Mouse (Mus musculus) frontal cortex, postnatal 25 days (tissue): ENCODE data around the gene AC140267.1.

Experiments
- DNase-seq, 2 experiments: peaks; one replicate each; pipeline ENCODE4 v3.0.0; 2022; ENCODE audit warnings: low spot score in 2 of 2

AC140267.1 gene

DNA sequence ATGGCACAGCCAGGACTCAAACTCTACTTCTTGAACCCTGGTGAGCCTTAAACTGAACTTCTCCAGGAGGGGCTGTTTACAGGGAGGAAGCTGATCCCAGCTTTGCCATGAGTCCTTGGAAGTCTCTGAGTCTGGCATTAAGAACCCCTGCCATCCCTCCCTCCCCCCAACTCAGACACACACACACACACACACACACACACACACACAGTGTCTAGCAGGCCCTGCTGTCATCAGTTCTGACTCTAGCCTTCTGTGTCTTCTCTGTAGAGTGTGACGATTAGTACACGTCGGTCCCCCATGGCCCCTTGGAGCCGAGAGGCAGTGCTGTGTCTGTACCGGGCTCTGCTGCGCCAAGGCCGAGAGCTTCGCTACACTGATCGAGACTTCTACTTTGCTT lies at the start of gene AC140267.1:
Gene AC140267.1 (plus strand): TSS at position 301 of the 400 bp plus-strand sequence.
- no peak for DNase-seq

DNA sequence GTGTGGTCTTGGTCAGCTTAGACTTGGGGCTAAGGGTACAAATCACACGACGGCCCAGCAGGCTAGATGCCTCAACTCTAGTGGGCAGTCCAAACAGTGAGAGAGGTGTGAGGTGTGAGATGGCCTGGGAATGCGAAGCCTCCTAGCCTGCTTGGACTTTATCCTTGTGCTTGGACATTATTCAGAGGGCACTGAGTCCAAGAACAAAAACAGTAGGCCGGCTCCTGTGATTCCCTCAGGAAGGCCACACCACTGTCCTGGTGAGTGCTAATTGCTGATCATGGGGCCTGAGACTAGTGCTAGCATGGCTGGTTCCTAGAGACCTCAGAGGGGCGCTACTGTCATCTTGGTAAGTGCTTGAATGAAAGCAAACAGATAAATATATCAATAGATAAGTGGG lies 46.7 kb upstream of the AC140267.1 start:
- DNase-seq, result no peak

DNA sequence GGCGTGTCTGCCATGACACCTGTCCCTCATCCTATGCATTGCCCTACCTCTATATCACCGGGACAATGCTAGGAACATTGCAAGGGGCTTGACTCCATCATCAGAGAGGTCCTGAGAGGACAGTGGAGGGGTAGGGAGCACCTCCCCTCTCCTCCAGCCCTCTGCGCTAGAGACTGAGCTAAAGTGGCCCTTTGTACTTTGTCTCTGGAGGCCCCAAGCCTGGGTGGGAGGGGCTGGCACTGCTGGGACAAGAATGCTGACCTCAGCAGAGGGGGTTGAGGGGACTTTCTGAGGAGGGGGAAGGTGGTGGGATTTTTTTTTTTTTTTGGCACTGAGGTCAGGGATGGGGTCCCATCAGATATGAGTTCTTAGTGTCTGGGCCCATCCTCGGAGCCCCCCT lies 45.6 kb upstream of the AC140267.1 start:
- DNase-seq, result no peak

DNA sequence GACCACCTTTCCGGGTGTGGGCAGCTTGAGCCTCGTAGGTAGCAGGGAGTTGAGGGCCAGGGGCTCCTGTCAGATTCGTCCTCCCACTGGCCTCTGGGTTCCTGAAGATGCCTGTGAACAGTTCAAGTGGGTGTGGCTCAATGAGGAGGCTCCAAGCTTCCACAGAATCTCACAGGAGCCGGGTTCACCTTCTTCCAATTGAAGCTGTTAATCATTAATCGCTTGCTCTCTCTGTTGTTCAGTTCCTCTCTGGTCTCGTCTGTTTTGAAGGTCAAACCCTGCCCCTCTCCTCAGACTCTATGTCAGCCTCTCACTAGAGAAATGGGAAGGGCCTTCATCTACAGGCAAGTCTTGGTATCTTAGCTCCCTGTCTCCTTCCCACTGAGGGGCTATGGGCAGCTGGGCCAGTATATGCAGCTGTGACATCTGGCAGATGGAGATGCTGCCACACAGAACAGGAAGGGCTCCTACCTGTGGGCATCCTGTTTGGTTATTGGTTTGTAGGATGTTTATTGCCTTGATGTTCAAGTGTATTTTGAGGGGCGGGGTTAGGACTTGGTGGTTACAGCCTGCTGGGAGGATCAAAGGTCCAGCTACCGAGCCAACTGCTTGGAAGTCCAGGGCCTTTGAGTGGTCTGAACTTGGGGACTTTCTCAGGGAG lies 43.9 kb upstream of the AC140267.1 start:
- no peak for DNase-seq

DNA sequence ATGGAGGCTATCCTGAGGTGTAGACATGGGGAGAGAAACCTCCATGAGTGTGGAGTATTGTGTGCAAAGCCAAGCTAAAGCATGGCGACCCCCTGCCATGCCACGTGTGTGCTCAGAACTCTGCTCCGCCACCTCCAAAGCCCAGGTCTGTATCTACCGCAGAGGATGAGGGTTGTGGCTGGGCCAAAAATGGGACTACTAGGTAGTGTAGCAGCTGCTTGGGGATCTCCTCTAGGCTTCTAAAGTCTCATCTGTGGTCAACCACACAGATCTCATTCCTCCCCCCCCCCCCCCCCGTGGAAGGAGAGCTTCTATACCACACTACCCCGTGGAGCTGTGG lies 43.4 kb upstream of the AC140267.1 start:
- no peak for DNase-seq

DNA sequence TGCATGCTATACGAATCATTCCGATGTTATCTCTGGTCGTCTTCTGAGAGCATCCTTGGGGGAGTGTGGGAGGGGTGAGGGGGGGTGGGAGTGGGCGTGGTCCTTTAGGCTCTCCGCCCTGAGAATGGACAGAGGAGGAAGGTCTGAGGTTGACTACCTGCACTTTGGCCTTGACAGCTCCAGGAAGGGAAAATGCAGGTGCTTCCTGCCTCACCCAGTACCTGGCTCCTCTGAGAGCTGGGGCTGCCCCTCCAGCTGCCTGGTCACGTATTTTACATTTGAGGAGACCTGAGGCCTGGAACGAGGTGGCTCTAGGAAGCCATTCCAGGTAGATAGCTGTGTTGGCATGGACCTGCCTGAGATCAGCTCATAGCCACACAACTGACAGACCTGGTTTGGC lies 42.8 kb upstream of the AC140267.1 start:
- no peak for DNase-seq

DNA sequence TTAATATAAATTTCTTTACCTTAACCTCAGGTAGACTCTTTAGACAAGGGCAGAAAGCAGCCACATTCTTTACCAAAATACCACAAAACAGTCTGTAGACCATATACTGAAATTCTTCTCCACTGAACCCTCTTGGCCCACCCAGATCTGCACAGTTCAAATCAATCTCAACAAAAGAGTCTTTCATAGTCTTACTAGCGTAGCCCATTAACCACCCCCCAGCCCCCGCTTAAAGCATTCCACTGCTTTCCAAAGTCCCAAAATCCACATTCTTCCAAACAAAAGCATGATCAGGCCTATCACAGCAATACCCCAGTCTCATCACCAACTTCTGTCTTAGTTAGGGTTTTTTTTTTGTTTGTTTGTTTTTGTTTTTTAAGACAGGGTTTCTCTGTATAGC lies 36.1 kb upstream of the AC140267.1 start:
- no peak for DNase-seq

DNA sequence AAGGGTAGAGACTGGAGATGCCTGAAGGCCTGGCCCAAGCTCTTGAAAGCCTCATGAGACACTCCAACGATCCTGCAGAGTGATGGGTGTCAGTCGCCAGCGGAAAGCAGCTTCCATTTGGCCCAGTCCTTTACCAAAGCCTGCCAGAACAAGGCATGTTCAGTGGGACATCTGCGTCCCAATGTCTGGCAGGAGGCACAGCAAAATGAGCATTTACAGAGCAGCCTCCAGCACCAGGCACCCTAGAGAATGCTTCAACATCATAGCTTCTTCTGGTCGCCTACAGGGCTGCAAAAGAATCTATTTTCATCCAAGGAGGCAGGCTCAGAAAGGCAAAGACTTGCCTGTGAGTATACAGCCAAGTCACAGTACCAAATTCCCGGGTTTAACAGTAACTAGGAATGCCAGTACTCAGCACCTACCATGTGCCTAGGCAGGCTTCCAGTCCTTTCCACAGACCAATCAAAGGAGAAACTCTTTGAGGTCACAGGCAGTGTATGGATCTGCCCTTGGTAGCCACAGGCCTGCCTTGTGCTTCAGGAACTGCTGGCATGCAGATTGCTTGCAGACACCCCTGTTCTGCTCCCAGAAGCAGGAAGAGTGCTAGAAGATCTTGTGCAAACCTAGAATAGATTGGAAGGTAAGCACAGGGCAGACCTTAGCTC lies 33.4 kb upstream of the AC140267.1 start:
- DNase-seq, result no peak

DNA sequence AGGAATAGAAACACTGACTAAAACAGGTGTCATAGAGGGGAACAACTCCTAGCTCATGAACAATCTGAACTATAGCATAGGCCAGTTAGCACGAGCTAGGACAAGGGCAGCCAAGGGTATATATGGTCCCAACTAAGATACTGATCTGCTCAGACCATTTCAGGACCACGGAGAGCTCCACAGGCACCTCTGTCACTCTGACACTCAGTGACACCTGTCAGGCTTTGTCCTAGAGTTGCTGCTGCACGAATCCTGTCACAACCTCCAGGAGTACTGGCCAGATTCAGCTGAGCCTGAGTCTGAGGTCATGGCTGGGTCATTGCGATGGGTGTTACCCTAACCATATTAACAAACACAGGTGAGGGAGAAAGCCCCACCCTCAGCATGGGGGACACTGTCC lies 32.2 kb upstream of the AC140267.1 start:
- no peak for DNase-seq

DNA sequence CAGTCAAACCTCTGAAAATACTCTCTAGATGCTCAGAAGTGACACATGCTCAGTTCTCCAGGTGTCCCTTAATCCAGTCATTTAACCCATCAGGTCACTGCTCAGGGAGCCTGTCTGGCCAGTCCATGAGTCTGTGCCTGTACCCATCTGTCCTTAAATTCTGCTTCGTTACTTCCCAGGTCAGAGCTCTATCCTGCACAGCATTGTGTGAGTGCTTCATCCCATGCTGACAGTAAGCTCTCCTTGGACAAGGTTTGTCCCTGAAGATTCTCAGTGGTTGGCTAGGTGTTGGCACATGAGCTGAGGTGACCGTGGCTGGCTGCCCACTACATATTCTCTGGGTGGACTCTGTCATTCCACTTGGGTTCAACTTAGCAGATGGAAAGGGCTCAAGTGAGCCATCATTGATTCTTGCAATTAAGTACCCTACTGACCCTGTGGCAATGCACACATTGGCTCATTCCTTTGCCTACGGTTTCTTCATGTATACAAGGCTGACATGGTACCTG lies 29.5 kb upstream of the AC140267.1 start:
- no peak for DNase-seq

DNA sequence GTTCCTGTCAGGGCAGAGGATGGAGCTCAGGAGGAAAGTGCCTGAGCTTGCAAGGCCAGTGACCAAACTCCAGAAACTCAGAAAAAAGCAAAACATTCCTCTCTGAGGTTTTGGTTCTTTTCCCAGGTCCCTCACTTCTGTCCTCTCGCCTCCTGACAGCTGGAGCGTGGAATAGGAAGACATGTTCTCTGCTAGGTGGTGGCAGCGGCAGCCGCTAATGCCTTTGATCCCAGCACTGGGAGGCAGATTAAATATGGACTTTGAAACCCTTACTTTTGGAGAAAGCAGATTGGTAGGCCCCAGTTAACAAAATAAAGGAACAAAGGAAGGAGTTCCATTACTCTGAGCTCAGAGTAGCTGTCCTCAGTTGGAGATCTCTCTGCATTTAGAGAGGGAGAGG lies 27.2 kb upstream of the AC140267.1 start:
- DNase-seq, result no peak

DNA sequence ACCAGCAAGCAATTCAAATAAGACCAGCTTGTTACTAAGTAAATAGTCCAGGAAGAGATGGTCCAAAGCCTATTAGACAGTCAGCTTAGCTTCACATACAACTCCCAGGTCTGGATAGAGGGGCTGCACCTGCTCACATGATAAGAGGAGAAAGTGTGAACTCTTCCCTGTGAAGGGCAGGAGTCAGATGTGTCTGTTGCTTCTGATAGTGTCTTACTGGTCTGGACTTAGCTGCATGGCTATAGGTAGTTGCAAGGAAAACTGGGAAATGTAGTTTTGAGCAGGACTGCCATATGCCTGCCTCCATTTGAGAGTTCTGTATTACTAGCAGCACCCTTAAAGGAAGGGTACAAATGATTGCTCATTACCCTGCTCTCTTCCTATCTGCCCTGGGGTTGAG lies 21.9 kb upstream of the AC140267.1 start:
- no peak for DNase-seq

DNA sequence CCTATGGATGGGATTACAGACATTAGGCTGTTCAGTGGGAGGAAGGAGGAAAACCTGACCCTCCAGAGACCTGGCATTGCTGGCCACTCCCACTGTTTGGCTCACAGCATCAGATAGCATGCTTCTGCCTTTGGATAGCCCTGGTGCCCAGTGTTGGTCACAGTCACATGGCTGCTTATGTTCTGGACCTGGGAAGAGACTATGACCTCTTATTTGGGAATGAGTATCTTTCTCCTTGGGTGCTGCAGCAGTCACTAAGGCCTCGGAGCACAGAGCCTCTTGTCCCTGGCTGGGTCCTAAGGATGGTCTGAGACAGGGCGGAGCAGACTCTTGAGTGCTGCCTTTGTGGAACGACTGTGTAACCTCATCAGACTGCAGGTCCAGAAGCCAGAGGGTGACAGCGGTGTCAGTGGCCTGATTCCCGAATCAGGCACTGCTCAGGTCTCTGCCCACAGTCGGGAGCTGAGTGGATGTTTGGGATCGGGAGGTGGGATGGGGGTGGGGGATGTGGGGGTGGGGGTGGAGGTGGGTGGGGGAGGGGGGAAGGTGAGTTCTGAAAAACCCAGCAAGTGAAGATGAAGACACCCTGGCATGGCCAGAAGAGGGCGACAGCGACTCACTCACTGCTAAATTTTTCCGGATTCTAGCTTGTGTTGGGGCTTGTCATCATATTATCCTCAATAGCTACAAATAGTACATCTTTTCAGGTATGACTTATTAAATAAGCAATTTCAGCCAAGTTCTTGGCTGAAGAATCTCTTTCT lies 19.7 kb upstream of the AC140267.1 start:
- no peak for DNase-seq

DNA sequence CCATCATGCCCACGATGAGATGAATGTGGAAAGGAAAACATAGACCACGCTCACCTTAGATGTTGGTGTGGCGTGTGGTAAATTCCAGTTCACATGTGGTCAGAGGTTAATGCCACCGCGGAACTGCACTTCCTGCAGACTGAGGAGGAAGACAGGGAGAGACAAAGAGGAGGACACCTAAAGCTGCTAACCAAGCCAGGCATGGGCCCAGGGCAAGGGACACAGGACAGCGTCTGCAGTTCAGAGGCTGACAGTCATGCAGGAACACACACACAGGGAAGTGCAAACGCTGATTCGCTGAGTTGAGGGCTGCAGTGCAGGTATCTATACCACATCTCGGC lies 19.2 kb upstream of the AC140267.1 start:
- no peak for DNase-seq

DNA sequence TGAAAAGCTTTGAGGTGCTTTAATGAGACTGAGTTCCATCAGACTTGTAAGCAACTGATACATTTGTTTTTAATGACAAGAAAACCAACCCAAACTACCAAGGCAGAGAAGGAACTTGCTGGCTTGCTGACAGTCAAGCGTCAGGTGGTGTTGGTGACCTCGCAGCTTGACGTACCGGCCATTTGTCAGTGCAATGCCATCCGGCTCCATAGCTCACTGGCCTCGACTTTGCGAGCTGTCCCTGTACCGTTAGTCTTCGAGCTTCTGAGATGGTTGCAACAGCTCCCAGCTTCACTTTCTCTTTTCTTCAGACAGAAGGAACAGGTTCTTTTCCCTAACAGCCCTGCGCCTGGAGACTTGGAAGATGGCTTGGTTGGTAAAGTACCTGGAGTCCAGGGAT lies 18.2 kb upstream of the AC140267.1 start:
- no peak for DNase-seq

DNA sequence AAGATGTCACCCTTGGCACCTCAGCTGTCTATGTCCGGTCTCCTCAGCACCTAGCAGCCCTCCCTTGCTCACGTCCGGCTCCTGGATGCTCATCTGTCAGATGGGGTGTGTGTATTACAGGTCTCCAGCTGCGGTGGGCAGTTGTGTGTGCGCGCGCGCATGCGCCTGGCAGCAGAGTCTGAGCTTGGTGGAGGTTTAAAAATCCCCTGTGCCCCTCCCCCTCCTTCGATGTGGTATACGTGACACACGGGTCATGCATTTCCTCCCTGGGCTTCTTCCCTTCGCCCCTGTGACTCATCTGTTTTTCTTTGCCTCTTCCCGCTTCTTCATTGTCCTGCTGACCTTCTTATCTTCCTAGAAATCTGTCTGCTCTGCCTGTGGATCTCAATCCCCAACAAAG lies 16.4 kb upstream of the AC140267.1 start:
- DNase-seq, result no peak

DNA sequence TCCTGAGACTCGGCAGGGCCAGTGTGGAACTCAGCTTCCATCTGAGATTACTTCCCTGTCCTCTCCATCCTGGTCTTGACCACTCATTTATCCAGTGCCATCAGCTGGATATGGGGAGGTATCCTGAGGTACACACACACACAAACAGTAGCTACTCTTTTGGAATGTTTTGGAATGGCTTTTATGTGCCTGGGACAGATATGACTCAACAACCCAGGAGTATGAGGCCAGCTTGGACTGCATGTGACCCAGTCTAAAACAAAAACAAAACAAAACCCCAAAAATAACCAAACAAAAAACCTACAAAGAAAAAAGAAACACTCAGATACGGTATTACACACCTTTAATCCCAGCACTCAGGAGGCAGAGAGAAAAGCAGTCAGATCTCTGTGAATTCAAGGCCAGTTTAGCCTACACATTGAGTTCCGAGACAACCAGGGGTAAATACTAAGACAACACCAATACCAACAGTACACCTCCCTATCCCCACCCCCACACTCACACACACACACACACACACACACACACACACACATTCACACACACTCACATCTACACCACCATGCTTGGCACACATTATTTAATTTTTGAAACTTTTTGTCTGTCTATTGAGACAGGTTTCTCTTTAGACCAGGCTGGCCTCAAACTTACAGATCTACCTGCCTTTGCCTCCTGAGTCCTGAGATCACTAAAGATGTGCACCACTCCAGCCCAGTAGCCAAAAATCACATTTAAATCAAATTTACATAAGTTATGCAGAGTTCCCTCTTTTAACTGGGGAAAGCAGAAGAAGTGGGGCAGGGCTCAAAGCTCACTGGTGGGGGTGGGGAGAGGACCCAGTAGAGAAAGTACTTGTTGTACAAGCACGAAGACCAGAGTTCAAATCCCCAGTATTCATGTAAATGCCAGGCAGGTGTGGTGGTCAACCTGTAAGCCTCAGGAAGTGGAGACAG lies 15.7 kb upstream of the AC140267.1 start:
- no peak for DNase-seq

DNA sequence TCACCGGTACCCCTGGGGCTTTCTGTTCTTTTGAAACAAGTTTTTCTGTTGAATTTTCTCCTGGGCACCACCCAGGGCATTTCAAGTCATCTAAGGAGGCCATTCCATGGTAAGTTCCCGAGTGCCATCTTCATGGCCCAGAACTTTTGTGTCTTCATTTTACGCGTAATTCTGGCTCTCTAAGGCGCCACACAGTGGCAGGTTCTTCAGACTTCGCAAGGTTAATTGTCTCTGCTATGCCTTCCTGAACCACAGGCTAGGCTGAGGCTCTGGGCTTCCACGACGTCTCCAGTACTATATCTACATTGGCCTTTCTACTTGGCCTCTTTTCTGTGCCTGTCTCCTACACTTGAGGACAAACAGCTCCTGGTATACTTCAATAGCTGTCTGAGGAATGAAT lies 14.6 kb upstream of the AC140267.1 start:
- no peak for DNase-seq

DNA sequence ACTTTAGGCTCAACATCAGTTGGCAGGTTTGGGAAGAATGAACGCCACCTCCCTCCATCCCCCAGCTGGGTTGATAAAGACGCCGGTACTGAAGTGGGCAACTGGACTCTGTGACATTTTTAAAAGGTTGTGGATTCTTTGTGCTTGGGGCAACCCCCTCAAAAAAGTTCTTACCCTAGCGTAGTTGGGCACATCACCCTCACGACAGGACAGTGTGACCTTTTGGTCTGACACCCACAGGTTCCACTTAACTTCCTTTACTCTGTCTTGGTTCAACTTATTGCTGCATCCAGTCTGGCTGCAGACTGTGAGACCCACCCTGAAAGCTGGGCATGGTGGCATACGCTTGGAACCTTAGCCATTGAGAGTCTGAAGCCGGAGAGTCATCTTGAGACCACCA lies 11.9 kb upstream of the AC140267.1 start:
- no peak for DNase-seq

DNA sequence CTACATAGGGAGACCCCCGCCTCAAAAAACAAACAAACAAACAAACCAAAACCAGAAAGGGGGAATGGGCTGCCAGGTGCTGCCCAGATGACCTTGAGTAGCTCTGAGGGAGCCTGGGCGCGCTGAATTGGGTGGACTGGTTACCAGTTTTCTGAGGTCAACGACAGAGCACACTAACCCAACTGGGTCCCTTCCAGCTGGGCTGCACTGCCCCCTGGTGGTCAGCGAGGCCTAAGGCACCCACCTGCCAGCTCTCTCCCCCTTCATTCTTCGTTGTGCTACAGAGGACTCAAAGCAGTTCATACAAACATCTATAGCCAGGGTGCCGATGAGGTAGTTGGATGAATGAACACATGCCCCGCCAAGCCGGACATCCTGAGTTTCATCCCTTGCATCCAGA lies 10.4 kb upstream of the AC140267.1 start:
- peak in 1 of 2 experiments; percentile 39 for DNase-seq

DNA sequence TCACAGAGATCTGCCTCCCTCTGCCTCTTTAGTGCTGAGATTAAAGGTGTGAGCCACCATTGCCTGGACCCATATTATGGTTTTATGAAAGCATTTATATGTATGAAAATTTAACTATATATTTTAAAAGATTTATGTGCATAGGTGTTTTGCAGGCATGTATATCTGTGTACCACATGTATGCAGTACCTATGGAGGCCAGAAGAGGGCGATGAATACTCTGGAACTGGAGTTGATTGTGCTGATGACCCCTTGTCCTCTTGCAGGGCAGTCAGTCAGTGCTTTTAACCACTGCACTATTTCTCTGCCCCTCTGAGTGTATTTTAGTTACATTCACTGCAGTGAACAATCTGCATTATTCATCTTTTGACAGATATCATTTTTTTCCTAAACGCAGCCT lies 9.8 kb upstream of the AC140267.1 start:
- DNase-seq, result peak in 1 of 2 experiments; percentile 41
